Mouse (Mus musculus) frontal cortex, adult 2 months (tissue): ENCODE data around the gene Fam169b. TPM values are rescaled to one million over a fixed set of nuclear protein-coding genes. Genes with fewer than 3 reads are reported as not detected.

Experiments used
- DNase-seq, 2 experiments: peaks; one replicate each; pipeline ENCODE4 v3.0.0; 2022; ENCODE audit warnings: low spot score in 1 of 2; ENCODE audit errors: extremely low spot score in 1 of 2
- polyA plus RNA-seq: library from polyadenylated mRNA; depleted of rRNA; stranded (reverse); fragments of >200 nt; gene quantifications from 2 replicates; pipeline ENCODE4 v1.2.3, GENCODE M21; 2012

Gene Fam169b
- polyA plus RNA-seq, 1 experiment, result 1.0 TPM

DNA sequence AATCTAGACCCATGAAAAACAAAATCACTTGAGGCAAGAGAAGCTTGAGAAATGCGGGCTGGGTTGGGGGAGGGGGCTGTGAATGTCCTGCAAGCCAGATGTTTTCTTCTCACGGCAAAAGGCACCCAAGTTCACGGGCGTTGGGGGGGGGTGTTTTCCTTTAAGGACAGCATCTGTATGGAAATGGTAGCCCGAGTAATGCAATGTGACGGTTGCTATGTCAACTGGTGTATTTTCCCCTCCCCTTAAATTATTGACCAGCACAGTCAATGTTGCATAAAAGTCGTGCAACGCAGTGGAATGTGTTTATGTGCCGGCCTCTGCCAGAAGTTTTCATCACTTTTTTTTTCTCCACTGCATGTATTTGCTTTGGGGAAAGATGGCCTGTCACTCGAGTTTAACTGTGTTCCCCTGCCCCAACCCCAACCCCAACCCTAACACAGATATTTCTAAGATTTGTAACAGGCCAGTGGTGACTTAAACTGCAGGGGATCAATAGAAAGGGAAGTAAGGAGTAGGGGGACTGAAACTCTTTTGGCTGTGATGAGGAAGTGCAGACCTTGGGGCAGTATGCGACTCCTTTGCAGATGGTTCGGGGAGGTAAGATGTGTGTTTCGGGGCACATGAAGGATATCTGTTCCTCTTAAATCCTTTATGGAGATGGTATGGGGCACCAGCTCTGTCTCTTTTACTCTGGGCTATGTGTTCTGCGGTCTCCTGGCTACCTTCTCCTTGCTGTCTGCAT lies 39.6 kb downstream of the Fam169b start:
- no peak for DNase-seq

DNA sequence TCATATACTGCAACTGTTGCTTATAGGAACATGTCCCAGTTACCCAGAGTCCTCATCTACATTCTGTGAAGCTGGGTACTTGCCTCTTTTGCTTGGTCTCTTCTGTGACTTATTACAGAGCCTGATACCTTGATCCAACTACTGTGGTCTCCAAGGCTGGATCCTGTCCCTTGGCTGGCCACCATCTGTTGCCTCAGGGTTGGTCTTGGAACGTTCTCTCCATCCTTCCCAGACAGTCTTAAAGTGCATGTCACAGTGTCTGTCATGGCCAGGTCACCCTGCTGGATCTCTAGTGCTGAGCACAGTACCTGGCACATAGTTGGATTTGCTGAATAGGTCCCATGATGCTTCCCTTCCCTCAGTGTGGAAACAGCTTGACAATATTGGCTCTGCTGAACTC lies 40.6 kb downstream of the Fam169b start:
- no peak for DNase-seq

DNA sequence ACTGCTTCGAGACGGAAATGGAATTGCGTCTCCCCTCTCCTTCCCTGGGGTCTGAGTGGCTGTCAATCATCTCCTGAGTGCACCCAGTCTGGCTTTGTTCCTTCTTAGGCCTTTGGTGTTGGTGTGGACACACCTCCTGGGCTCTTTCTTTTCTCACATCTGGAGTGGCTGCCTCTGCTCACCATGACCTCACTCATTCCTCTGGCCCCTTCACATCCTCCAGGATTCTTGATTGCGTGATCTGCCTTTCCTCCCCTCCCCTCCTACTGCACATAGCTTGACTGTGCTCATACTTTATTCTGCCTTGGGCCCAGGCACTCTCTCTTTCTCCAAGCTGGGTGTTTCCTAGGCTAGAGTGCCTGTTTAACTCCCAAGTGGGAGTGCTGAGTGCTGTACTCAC lies 41.4 kb downstream of the Fam169b start:
- no peak for DNase-seq

DNA sequence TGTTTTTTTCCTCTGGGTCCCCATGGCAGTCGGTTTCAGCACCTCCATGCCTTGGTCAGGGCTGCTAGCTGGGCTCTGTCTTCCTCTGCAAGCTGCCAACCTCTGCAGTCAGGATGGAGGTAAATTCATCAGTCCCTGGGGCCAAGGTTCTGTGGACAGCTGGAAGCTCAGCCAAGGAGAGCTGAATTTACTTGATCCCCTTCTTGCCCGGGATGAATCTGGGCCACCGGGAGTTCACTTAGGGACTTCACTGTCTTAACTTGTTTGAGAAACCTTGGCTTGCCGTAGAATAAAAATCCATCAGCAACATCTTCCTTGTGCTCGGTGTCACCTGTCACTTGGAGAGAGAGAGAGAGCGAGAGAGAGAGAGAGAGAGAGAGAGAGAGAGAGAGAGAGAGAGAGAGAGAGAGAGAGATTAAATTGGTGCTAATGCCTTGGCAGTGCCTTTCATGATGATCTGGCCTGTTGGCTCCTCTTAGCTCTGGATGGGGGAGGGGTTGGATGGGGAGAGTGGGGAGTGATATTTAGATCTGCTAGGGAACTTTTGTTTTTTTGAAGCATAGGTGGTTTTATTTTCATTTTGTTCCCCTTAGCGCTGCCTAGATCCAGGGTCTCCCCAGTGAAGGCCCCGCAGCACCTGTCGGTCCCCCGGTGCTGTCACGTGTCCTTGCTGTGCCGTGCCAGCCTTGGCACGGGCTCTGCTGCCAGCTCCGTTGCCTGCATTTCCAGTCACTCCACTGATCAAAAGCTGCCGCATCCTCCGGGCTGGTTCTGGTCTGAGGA lies 44.6 kb downstream of the Fam169b start:
- DNase-seq, result no peak

DNA sequence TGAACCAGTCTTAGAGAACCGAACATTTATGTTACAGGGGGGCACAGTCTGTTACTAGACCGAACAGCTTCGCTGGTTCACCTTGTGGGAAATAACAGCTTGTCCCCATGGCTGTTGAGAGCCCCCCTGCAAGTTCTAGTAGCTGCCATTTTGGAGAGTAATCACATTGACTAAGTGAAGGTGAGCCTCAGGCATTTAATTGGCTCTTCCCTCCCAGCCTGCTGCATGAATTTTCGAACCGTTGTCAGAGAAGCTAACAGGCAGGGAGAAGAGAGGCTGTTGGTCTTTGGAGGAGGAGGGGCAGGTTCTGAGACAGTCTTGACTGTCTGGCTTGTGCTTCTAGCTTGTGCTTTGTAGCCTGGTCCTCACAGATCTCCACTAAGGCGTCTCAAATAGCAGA lies 45.3 kb downstream of the Fam169b start:
- no peak for DNase-seq

DNA sequence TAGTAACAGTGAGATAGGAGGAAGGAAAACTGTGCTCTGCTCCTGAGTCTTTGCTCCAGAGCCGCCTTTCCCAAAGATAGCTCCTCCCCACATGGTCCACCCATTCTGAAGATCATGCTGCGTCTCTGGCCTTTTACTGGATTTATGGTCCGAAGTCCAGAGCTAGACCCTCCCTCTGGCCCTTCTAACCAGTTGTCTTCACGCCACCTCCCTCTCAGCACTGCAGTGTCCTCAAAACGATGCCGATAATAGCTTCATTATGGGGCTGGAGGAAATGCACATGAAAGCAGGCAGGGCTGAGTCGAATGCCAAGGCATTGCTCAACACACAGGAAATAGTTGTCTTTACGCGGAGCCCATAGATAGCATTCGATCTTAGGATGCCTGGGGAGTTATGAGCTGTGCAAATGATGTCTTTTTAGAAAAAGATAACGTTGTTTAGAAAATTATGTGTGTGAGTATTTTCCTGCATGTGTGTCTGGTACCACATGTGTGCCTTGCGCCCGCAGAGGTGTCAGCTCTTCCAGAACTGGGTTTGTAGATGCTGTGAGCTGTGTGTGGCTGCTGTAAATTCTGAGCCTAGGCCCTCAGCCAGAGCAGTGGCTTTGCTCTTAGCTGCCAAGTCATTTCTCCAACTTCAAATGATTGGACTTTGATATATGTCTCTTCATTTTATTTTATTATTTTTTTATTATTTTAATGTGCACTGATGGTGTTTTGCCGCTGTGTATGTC lies 46.6 kb downstream of the Fam169b start:
- DNase-seq, result no peak

DNA sequence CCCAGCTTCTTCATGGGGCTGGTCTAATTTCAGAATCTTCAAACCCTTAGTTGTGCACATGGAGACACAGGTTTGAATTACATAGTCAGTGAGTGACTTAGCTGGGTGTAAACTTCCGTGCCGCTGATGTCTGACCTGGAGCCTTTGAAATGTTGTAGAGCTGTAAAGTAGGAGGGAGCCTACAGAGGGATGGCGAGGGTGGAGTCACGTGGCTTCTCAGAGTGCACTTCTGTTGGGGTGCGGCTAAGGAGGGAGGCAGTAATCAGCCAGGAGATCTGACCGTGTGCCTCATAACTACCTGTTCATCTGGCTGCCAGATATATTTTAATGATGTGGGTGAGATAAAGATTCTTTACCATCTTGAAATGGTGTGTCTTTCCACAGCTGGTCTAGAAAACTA lies 49.4 kb downstream of the Fam169b start:
- no peak for DNase-seq

DNA sequence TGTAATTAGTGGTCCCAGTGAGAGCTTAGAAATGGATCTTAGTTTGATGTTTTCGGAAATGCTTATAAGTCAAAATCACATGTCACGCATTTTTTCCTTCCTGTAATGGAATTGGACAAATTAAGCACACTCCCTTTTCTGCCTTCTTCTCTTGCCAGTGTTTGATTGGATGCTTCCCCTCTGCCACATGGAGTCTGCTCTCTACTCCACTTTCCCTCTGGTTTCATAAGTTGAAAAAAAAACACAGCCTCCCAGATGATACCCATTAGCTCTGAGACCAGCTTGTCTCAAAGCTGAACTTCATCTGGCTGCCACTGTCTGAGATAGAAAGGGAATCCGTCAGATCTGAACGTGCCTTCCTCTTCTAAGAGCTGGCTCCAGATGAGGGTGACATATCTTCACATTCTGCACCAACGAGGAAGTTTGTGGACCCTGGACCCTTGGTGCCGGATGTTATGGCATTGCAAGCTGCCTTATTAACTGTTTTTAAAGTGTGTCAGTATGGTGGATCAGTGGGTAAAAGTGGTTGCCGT lies 52.6 kb downstream of the Fam169b start:
- no peak for DNase-seq

DNA sequence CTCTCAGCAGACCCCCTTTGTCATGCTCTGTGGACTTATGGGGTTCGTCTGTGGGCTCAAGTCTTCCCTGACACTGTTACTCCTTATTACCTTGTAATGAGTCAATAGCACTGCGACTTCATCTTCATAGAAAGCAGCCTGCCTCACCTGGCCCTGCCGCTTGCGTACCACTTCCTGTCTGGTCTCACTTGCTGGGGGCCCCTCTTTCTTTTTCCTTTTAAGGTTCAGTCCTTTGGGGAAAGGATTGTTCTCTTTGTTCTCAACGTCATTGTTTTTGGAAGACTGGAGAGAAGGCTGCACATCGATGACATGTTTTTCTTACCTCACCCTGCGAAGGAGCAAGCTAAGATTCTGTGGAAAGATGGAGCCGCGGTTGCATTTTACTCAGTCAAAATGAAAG lies 55.4 kb downstream of the Fam169b start:
- DNase-seq, result no peak

DNA sequence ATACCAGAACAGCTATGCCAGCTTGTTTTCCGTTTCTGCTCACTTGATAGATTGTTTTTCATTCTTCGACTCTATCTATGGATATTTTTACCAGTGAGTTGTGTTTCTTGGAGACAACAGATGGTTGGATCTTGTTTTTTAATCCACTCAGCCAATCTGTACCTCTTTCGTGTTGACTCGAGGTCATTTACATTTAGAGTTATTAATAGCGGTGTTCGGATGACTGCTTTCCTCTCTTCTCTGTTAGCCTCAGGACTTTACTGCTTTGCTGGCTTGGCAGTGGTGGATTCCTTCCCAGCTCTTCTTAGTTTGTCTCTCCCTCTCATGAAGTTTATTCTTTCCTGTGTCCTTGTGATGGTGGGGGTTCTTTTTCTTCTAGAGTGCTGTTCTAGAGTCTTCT lies 59.2 kb downstream of the Fam169b start:
- DNase-seq, result no peak

DNA sequence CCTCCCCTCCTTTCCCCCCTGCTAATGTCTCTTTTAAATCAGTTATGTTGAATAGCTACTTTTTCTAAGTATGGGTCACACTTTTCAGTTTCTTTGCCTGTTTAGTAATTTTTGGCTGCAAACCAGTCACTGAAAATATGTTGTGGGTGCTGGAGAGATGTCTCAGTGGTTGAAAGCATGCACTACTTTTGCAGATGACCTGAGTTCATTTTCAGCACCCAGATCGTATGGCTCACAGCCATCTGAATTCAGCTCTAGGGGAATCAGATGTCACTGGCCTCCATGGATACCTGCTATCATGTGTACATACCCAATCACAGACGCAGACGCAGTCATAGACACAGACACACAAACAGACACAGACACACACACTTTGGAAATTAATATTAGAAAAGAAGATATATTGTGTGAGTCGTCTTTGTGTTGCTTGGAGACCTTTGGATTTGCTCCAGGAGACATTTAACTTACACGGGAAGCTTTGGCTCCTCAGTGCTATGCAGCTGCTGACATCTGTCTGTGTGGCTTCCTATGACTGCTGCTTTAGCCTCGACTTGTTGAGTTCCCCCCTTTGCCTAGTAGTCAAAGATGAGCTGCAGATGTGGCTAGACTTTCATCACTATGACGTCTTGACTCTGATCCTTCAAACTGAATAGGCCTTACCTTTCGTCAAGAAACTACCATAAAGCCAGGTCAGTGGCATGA lies 63.6 kb downstream of the Fam169b start:
- DNase-seq, result no peak

DNA sequence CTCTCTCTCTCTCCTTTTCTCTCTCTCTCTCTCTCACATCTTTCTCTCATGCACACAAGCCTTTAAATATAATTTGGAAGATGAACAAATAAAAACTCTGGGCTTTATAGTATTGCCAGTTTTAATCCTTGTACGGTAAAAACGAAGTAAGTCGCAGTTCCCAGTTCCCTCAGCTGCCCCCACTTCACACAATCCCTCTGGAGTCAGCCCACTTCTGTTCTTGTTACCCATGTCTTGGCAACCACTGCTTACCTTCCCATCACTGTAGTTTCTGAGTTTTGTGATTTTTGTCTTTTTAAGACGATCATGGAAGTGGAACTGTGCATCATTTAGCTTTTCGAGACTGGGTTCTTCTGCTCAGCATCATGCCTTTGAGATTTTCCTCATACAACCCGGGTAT lies 65.0 kb downstream of the Fam169b start:
- peak in 1 of 2 experiments; percentile 20 for DNase-seq

DNA sequence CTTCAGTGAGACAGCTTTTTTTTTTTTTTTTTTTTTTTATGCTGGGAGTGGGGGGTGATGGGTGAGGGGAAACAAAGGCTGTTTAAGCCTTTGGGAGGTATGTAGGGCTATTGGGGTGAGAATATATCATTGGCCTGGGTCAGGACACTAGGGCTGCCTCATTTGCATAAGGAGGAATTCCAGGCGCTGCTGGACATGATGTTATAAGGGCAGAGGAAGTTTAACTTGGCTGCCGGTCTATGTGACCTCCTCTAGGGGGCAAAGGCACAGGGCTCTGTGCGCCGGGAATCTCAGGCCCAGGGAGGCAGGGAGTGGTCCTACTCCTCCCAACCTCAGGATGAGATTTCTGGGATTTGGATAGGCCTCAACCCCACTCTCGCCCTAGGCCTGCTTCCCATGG lies 70.9 kb downstream of the Fam169b start:
- DNase-seq, result no peak

DNA sequence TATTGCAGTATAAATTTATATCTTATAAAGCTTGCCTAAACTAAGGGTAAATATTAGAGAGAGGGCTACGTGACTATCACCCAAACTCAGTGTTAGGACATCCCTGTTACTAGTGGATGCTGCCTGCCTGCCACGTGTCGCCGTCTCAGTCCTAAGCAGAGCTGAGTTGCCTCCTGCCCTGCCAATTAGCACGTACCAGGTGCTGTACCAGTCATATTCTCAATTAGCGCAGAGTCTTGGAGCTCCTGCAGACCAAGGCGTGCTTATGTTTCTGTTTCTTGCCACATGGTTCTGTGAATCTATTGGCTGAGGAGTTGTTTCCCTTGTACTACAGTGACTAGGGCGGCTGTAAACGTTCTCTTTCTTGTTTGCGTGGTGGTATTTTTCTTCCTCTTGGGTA lies 72.3 kb downstream of the Fam169b start:
- no peak for DNase-seq

DNA sequence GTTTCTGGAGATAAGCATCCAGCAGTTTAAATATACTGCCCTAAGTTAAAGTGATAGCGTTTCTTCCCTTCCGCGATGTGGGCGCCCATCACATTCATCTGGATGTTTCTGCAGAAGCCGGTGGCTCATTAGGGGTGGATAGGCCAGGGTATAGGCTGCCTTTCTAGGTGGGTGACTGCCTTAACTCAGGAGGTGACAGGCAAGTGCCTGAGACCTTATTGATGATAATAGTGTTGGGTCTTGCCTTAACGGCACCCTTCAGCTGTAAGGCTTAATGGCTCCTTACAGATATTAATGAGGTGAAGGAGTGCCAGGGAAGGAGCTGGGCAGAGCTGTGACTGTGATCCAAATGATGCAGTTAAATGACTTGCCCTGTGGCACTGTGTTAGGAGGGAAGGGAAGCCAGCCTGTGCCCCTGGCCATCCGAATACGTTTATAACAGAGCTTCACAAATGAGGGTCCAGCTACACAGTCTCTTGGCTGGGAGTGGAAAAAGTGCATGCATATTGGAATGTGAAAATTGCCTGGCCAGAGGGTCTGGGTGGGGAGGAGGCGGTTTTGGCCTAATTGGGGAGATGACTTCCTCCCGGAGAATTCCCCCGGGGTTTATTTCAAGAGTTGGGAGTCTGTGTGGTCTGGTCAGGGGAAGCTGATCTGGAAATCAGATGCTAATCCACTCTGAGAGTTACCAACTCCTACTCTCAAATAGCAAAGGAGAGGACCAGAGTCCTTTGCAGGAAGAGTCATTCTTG lies 81.9 kb downstream of the Fam169b start:
- DNase-seq, result no peak

DNA sequence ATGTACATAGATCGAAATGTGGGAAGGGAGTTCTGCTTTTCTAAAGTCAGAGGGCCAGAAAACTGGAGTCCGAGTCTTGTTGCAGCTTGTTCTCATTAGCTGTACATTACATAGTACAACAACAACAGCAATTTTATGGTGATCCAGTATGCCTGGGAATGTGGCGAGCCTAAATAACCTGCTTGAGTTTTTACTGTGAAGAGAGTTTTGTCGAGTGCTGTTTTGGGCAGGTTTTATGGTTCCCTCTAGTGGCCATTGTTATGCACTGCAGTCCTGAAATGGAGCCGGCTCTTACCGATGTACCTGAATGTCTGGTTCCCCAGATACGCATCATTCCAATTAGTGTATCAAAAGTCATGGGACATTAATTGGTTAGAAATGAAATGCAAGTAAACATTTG lies 83.8 kb downstream of the Fam169b start:
- DNase-seq, result peak; percentile 28 to 85

DNA sequence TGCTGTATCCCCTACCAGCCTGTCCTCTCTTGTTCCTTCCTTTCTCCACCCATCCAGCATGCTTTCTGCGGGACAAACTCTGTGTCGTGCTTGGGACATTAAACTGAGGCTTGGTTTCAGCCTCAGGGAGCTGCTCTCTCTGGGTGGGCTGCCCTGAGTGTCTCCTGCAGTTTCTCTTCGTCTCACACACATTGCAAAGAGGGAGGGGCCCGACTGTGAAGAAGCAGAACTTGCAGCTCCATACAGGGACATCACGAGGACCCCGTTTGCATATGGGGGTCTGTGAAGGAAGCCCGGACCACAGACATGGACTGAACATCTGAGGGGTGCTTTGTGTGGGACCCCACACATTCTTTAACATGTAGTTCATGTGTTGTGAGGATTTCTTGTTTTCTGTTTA lies 89.0 kb downstream of the Fam169b start:
- DNase-seq, result no peak

DNA sequence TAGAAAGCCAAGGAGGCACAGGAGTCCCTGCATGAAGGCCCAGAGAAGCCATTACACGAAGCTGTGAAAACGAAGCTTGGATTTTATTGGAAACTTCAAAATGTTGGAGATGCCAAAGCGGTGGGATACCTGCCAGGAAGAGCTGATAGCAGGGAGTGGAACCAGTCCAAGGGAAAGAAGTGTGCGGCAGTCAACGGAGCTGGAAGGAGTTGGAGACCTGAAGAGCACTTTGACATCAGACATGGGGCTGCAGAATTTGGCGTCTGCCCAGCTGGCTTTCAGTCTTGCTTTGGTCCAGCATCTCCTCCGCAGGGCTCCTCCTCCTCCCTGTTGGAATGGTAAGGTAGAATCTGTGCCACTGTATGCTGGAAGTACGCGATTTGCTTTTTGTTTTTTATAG lies 92.1 kb downstream of the Fam169b start:
- DNase-seq, result peak in 1 of 2 experiments; percentile 51

DNA sequence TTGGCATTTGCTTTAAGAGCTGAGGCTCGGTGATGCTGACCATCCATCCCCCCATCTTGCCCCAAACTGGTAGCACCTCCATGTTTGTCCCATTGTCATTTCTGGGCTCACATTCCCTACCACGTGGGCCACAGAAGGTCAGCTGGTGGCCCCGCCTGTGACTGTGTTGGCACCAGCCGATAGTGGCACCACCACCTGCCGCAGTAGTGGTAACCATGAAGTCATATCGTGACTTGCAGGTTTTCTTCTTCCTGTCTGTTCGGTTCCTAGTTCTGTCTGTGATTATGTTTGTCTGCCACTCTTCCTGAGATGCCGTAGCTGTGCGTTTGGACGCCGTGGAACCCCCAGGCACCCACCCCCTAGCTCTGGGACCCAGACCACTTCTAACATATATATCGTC lies 95.3 kb downstream of the Fam169b start:
- DNase-seq, result no peak

DNA sequence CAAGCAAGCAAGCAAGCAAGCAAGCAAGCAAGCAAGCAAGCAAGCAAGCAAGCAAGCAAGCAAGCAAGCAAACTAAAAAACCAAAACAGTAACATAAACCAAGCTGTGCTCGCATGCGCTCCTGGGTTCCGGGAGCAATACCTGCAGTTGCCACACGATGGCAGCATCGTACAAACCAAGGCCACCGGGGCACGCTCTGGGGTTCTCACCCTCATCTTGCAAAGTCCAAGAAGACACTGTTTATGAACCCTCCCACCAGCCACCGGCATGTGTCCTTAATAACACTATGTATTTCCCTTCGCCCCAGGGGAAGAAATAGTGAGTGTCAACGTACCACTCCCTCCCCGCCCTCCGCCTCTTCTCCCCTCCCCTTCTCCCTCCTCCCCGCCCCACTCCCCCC lies 96.1 kb downstream of the Fam169b start:
- peak; percentile 14 to 85 for DNase-seq
